Mouse (Mus musculus): ENCODE measurements at regions not wholly inside any gene's neighbourhood (a gene's known extent, or its start where the extent isn't known, plus 50 kb on each side); places are given as distances from the start of the nearest gene placed in this dataset.

DNA sequence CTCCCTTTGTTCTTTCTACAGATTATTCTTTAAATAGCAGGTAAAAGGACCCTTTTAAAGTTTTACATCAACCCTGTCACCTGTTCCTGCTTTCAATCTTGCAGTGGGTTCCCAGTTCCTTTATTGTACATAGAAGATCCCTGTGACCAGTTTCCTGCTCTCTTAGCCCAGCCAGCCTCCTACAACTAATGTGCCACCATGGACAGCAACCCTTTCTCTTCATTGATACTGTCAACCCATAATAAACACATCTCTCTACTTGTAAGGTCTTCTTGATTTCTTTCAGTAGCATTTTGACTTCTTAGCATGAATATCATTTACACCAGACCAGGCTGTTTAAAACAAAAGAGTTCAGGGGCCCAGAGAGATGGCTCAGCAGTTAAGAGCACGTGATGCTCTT is 124.2 kb upstream of the Xpo1 start:
- TF ChIP-seq CTCF (IDR thresholded peaks at IDR 0.05; ENCODE audit: borderline replicate concordance, extremely low read depth, insufficient read depth, insufficient read length) (no peak), POLR2A (IDR thresholded peaks at IDR 0.05; ENCODE audit: borderline replicate concordance, extremely low read depth, insufficient read depth, insufficient read length, poor library complexity, severe bottlenecking) (no peak)
- DNase-seq (ENCODE audit: low read depth): no peak

DNA sequence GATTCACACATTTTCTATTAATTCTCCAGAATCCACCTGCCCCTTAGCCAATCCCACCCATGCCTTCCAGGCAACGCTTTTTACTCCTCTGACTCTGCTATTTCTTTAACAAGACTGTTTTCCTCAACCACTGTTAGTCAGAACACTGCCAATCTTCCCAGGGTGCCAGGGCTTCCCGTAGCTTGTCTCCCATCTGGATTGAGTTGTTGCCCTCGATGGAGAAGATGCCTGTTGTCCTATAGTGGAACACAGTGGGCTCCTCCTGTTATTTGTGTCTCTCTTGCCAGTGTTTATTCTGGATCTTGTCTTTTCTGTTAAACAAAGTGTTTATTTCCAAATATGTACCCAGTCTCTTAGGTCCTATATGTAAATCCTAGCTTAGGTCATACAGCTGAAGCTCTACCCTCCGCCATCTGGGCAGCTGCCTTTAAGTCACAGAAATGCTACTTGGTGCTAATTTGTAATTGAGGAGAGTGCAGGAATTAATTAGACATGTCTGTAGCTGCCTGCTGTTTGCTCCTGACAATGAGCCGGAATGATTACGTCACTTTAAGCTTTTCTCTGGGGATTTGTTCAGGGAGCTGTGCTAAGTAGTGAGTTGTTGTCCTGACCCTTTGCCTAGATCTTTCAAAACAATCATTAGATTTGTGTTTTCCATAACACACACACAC is 115.3 kb upstream of the Xpo1 start:
- DNase-seq (ENCODE audit: low read depth): peak; percentile 95
- TF ChIP-seq POLR2A (IDR thresholded peaks at IDR 0.05; ENCODE audit: borderline replicate concordance, extremely low read depth, insufficient read depth, insufficient read length, poor library complexity, severe bottlenecking): no peak
- TF ChIP-seq CTCF (IDR thresholded peaks at IDR 0.05; ENCODE audit: borderline replicate concordance, extremely low read depth, insufficient read depth, insufficient read length): no peak

DNA sequence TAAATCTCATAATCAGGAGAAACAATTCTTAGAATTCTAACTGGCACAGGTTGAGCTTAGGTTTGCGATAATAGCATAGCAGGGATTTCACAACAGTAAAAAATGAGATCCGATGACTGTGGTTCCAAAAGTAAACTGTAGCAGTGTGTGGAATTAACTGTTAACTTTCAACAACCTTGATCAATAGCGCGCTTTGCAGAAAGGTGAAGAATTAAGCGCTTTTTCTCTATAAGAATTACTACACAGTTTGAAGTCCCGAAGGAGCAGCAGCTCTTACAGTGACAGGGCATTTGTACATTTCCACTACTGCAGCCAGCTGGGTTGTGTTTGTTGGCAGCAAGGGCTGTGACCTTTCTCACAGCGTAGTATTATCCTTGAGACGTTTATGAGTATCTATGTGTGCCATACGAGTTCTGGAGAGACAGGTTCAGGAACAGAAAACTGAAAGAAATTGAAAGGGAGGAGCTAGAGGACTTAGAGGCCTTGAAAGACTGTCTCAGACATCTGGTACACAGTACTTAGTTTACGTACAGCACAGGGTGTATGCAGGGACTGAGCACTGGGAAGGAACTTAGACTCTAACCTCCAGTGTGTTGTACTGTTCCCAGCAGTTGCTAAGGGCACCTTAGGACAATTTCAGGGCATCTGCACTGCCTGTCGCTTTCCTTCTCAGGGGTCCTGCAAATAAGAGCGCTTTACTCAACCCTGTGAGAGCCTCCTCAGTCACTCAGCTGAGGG is 114.6 kb upstream of the Xpo1 start:
- TF ChIP-seq CTCF (IDR thresholded peaks at IDR 0.05; ENCODE audit: borderline replicate concordance, extremely low read depth, insufficient read depth, insufficient read length) (no peak), POLR2A (IDR thresholded peaks at IDR 0.05; ENCODE audit: borderline replicate concordance, extremely low read depth, insufficient read depth, insufficient read length, poor library complexity, severe bottlenecking) (no peak)
- DNase-seq (ENCODE audit: low read depth): peak; percentile 47

DNA sequence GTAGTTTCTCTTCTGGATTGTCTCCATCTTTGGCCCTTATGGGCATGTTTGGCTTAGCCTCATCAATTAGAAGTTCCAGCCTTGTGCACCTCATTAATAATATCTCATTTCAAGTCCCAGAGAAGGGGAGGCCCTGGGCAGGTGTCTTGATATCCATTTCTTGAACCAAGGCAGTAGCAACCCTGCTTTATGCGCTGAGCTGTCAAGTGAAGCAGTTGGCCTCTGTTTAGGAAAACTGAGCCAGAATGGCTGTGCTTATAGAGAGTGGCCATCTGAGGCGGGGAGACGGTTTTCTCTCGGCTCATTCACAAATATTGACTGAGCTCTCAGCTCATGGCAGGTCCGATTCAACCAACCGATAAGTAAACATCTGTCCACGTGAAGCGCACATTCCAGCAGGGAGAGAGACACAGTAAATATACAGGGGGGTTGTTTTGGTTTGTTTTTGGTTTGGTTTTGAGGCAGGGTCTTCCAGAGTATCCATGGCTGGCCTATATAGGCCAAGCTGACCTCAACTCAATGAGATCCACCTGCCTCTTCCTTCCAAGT is 107.7 kb upstream of the Xpo1 start:
- no peak for DNase-seq (ENCODE audit: low read depth)
- TF ChIP-seq CTCF (IDR thresholded peaks at IDR 0.05; ENCODE audit: borderline replicate concordance, extremely low read depth, insufficient read depth, insufficient read length) (no peak), POLR2A (IDR thresholded peaks at IDR 0.05; ENCODE audit: borderline replicate concordance, extremely low read depth, insufficient read depth, insufficient read length, poor library complexity, severe bottlenecking) (no peak)

DNA sequence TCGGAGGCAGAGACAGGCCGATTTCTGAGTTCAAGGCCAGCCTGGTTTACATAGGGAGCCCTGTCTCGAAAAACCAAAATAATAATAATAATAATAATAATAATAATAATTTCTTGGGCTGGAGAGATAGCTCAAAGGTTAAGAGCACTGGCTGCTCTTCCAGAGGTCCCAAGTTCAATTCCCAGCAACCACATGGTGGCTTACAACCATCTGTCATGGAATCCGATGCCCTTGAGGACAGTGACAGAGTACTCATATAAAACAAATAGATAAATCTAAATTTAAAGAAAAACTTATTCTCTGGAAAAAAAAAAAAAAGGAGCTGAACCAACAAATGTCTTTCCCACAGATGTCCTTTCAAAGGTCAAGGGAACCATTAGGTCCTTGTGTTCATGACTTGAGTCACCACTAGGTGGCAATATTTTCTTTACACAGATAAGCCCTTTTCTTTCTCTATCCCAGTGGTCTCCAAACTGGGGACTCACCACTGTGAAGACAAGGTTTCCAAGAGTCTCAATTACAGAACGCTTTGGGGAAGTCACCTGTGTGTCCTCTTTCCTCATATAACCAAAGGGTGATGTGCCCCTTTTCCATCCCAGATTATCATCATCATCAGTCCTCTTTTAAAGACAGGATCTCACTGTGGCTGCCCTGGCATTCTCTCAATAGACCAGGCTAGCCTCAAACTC is 106.1 kb upstream of the Xpo1 start:
- TF ChIP-seq CTCF (IDR thresholded peaks at IDR 0.05; ENCODE audit: borderline replicate concordance, extremely low read depth, insufficient read depth, insufficient read length) (peak; percentile 48; the same call in 1 of the 2 replicates), POLR2A (IDR thresholded peaks at IDR 0.05; ENCODE audit: borderline replicate concordance, extremely low read depth, insufficient read depth, insufficient read length, poor library complexity, severe bottlenecking) (no peak)

GRCm38 (mm10) chr11:23154851-23155250 is 101.0 kb upstream of the Xpo1 start:
- no peak for DNase-seq (ENCODE audit: low read depth)
- TF ChIP-seq CTCF (IDR thresholded peaks at IDR 0.05; ENCODE audit: borderline replicate concordance, extremely low read depth, insufficient read depth, insufficient read length) (no peak), POLR2A (IDR thresholded peaks at IDR 0.05; ENCODE audit: borderline replicate concordance, extremely low read depth, insufficient read depth, insufficient read length, poor library complexity, severe bottlenecking) (no peak)

More for the DNA sequence above, 106.1 kb upstream of the Xpo1 start:
- peak; percentile 81 for DNase-seq (ENCODE audit: low read depth)

GRCm38 (mm10) chr11:23168546-23169218 is 87.2 kb upstream of the Xpo1 start:
- no peak for DNase-seq (ENCODE audit: low read depth)

GRCm38 (mm10) chr11:23169742-23170428 is 86.0 kb upstream of the Xpo1 start:
- TF ChIP-seq CTCF (IDR thresholded peaks at IDR 0.05; ENCODE audit: borderline replicate concordance, extremely low read depth, insufficient read depth, insufficient read length): no peak
- no peak for TF ChIP-seq POLR2A (IDR thresholded peaks at IDR 0.05; ENCODE audit: borderline replicate concordance, extremely low read depth, insufficient read depth, insufficient read length, poor library complexity, severe bottlenecking)
- no peak for DNase-seq (ENCODE audit: low read depth)

More at GRCm38 (mm10) chr11:23168546-23169218, 87.2 kb upstream of the Xpo1 start:
- TF ChIP-seq CTCF (IDR thresholded peaks at IDR 0.05; ENCODE audit: borderline replicate concordance, extremely low read depth, insufficient read depth, insufficient read length) (no peak), POLR2A (IDR thresholded peaks at IDR 0.05; ENCODE audit: borderline replicate concordance, extremely low read depth, insufficient read depth, insufficient read length, poor library complexity, severe bottlenecking) (no peak)

DNA sequence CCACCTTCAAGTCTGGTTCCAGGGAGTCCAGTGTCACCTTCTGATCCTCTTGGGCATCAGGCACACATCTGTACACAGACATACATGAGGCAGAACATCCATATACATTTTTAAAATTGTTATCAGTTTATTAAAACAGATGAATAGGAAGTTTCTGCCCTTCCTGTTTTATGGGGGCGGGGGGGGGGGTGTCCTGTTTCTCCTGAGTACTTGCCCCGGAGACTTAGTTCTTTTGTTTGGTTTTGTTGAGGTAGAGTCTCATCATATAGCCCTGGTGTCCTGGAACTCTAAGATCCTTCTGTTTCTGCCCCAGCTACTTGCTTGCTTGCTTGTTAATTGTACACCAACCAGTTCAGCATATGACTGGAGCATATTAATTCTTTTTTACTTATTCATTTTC is 85.0 kb upstream of the Xpo1 start:
- TF ChIP-seq POLR2A (IDR thresholded peaks at IDR 0.05; ENCODE audit: borderline replicate concordance, extremely low read depth, insufficient read depth, insufficient read length, poor library complexity, severe bottlenecking): no peak
- TF ChIP-seq CTCF (IDR thresholded peaks at IDR 0.05; ENCODE audit: borderline replicate concordance, extremely low read depth, insufficient read depth, insufficient read length): no peak
- DNase-seq (ENCODE audit: low read depth): no peak

DNA sequence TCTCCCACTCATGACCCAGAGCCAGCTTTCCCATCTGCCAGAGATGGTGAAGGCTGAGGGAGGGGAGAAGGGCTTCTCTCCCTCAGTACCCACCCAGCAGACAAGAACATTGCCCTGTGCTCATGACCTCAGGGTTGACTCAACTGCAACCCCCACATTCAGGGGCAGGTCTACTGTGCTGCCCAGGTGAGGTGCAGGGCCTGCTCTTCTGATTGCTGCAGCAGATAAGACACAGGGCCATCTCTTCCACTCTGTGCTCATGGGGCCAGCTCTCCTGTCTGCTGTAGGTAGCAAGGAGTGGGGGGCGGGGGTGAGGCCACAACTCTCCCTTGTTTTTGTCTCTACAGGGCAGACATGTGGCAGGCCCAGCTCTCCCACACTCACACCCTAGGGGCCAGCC is 84.1 kb upstream of the Xpo1 start:
- no peak for DNase-seq (ENCODE audit: low read depth)
- TF ChIP-seq POLR2A (IDR thresholded peaks at IDR 0.05; ENCODE audit: borderline replicate concordance, extremely low read depth, insufficient read depth, insufficient read length, poor library complexity, severe bottlenecking) (no peak), CTCF (IDR thresholded peaks at IDR 0.05; ENCODE audit: borderline replicate concordance, extremely low read depth, insufficient read depth, insufficient read length) (no peak)

All from brain, embryonic 14.5 days (tissue).